Mouse (Mus musculus): ENCODE results near the gene Fndc10.
"Not testable (repeated sequence)": the region's sequence is repeated elsewhere in the genome, so short reads cannot be mapped to it uniquely, and the experiment has no call there.

The Fndc10 gene

DNA sequence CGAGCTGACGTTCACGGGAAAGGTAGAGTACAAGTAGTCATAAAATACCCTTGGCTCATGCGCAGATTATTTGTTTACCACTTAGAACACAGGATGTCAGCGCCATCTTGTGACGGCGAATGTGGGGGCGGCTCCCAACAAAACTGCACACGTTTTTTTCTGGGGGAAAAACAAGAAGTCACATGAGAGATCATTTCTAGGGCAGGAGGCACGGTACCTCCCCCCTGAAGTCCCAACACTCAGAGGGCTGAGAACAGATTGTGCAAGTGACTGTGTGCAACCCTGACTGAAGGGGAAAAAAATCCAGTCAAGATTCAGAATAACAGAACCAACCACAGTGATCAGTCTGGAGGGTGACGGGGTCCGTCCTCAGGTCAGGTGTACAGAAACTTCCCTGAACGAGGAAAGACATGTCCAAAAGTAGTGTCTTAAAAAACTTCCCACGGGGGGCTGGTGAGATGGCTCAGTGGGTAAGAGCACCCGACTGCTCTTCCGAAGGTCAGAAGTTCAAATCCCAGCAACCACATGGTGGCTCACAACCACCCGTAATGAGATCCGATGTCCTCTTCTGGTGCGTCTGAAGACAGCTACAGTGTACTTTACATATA, 10.4 kb upstream of the Fndc10 start:
- not testable (repeated sequence) for DNase-seq (ENCODE audit: low read depth, low spot score)

DNA sequence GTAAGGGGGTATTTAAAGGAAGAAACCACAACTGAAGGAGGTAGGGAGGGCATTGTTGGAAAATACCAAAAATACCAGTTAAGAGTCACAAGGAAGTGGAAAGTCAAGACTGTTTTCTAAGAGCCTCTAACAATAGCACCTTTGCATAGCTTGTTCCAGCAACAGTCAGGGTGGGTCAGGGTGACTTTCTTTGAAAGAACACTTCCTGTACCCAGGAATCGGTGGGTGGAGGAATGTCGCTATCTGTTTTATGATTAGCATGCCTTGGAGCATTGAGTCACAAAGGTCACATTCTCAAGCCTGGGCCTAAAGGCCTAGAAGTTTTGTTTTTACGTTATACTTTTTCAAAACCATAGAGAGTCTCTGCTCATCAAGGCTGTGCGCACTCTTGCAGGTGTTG, 6.4 kb upstream of the Fndc10 start:
- DNase-seq (ENCODE audit: low read depth, low spot score): not testable (repeated sequence)

DNA sequence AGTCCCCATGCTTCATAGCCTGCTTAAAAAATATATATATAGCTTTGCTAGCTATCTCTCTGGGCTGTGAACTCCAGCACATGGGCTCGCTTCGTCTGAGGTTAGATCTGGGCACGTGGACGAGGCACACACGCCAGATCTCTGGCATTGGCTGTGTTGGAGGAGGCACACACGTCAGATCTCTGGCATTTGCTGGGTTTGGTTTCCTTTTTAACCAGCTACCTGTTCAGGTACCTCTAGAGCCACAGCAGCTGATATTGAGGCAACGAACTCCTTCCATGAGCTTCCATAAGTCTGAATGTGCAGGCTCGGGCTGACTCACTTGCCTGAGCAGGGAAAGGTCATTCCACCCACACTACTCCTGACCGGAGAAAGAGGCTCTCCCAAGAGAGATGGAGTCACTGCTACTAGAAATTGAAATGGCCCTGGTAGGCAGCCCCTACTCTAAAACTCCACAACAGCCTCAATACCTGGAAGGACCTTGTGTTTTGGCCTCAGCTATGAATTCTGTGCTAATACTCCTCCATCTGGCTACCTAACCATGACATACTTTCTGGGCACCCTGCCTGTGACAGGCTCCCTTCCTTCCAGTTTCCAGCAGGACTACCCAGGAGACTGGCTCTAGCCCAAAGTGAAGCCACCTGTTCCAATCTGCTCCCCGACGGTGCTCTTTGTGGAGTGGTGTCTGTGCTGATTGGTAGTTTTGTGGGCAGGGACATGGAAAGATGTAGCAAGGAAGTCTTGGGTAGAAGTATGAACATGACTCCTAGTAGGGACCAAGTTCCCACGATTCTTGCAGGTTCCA, 3.4 kb upstream of the Fndc10 start:
- DNase-seq (ENCODE audit: low read depth, low spot score): no peak

DNA sequence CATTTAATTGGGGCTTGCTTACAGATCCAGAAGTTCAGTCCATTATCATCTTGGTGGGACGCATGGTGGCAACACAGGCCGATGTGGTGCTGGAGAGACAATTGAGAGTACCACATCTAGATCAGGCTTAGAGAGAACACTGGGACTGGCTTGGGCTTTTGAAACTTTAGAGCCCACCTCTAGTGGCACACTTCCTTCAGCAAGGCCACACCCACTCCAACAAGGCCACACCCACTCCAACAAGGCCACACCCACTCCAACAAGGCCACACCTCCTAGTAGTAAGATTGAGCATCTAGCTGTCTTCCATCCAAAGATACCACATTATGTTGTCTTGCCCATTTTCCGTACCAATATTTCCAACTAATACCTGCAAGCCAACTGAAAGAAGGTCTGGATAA, 1.7 kb upstream of the Fndc10 start:
- no peak for DNase-seq (ENCODE audit: low read depth, low spot score)

DNA sequence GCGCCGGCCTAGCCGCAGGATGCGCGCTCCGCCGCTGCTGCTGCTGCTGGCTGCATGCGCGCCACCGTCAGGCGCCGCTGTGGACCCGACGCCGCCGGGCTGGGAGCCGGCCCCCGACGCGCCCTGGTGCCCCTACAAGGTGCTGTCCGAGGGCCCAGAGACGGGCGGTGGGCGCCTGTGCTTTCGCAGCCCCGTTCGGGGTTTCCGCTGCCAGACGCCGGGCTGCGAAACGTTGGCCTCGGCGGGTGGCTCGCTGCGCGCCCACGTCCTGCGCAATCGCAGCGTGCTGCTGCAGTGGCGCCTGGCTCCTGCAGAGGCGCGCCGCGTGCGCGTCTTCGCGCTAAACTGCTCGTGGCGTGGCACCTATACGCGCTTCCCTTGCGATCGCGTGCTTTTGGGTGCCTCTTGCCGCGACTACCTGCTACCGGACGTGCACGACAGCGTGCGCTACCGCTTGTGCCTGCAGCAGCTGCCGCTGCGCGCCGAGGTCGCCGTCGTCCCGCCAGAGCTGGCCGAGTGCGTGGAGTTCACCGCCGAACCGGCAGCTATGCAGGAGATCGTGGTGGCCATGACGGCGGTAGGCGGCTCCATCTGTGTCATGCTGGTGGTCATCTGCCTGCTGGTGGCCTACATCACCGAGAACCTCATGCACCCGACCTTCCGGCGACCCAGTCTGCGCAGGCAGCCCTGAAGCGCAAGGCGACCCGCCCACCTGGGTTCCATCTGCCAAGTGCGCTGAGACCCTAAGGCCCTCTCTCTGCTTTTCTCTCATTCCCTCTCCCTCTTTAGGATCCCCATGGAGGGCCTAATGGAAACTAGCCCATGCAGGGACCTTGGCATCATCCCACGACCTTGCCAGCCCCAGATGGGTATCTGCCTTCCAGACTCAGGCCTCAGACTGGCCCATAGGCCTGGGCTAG, 600 bp downstream of the Fndc10 start:
- DNase-seq (ENCODE audit: low read depth, low spot score): no peak

DNA sequence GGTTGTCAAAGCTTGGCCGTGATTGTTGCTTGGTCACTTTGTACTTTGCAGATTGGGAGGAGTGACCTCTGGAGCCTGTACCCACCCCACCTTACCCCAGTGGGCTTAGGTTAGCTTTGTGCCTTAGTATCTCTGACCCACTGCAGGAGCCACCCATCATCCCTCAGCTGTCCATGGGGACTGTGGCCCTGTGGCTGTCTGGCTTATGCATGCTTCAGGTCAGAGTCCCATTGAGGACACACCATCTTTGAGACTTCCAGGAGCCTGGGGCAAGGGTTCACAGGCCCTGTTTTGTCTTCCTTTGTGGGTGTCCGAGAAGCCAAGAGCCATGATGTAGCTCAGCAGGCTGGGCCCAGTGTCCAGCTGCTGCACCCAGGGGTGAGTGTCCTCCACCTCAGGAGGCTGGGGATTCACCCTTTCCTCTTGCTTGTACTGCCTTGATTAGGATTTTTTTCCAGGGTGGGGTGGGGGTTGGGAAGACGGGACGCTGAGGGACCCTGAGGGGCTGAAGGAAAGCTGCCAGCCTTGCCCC, 1.5 kb downstream of the Fndc10 start:
- DNase-seq (ENCODE audit: low read depth, low spot score): no peak

DNA sequence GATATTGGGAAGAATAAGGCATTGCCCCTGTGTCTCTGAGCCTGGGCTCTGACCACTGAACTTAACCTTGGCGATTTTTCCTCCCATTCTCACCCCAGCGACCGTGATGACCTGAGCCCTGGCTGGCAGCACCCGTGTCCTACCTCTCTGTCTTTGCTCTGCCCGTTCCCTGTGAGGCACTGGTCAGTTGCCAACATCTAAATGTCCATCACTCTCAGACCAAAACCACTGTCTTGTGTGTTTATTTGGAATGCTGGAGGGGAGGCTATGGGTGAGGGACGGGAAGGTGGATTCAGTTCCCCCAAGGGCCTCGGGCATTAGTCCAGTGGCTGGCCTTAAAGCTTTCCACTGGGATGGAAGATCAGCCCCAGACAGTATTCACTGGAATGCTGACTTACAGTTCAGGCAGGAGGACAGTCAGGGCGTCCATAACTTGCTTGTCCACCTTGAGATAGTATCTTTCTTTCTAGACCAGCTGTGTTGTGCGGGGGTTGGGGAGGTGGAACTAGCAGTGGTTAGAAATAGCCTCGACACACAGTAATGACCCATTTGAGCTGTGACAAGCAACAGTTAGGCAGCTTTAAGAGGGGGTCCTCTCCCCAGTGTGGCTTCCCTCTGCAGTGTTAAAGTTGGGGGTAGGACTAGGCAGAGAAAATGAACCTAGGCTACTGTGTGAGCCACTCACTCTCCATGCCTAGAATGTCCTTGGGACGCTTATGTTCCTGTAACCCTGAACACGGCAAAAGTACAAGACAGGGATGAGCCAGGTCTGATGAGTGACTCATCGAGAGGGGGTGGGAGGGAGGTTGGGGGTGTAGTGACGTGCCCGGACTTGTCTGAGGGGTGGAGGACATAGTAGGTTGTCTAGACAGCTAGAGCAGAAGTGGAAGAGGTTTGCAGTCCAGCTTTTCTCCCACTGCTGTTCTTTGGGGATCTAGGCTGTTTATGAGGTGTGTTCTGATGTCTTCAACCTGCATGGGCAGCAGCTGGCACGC, 2.4 kb downstream of the Fndc10 start:
- no peak for DNase-seq (ENCODE audit: low read depth, low spot score)

DNA sequence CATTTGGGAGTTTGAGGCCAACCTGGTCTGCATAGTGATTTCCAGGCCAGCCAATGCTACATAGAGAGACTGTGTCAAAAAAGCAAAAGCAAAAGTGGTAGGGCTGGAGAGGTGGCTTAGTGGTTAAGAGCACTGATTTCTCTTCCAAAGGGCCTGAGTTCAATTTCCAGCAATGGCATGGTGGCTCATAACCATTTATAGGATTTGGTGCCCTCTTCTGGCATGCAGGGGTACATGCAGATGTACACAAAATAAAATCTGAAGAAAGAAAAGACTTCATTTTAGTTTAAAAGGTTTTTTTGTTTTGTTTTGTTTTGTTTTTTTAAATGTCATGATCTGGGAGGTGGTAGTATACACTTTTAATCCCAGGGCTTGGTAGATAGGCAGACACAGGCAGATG, 6.3 kb downstream of the Fndc10 start:
- no peak for DNase-seq (ENCODE audit: low read depth, low spot score)

DNA sequence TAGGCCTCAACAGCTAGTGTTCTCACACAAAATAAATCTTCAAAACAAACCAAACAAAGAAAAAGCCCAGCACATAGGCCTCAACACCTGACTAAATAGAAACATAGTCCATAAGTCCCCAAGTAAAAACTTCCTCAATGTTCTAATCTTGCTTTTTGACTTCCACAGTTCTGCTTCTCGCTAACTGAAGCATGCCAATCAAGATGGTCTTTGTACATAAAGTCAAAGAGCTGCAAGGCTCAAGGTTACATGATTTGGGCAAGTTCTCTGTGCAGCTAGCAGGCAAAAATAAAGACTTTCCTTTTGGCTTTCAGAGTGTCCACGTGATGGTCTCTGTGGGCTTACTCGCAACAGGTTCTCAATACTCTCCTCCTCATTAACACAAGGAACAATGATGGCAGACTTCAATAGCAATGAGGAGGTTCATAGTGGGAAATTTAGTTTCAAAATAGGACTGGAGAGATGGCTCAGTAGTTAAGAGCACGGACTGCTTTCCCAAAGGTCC, 9.3 kb downstream of the Fndc10 start:
- no peak for DNase-seq (ENCODE audit: low read depth, low spot score)

DNA sequence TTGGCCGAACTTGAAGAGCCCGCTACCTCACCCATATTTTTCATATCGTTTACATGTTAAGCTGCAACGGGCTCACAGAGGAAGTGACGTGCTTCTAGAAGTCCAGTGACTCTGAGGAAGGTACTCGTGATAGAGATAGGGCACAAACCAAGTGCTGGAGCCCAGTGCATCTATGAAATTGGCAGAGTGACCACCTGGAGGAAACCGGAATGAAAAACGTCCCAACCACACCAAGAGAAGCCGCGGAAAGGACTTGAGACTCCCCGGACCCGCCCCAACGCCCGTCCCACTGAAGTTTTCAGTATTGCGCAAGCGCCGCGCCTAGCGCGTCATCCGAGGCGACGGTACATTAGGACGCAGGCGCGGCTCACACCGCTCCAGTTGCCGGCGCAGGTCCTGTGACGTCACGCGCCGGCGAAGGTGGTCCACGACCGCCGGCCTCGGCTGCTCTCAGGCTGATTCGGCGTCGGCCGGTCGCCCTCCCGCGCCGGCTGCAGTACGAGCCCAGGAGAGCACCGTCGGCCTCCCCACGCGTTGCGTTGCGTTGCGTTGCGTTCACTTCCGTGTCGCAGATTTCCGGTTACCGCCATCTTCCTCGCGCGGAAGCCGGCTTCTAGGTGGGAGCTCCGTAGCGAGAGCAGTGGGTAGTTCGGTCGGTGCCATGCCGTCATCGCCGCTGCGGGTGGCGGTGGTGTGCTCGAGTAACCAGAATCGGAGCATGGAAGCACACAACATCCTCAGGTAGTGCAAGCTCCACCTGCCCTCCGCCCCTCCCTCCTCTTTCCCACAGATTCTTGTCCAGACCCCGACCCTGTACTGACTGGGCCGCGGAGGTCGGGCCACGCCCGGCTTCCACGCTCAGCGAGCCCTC, 10.8 kb downstream of the Fndc10 start, which contains the start of gene Ssu72:
Ssu72 (plus strand) TSS at position 80 of the 871 bp plus-strand sequence.
- DNase-seq (ENCODE audit: low read depth, low spot score): peak; percentile 93

DNA sequence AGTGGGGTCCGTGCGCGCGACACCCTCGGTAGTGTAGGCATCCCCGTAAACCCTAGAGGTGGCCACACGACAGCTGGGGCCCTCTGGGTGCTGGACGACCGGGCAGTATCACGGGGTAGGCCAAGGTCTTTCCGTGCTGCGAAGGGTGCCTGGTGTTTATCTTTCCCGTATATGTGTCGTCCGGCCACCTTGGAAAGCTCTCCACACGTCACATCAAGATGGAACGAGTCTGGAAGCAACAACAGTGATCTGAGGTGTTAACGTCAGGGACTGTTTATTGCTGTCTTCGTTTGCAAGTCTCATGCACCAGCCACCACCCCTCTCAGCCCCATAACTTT, 11.4 kb downstream of the Fndc10 start:
- no peak for DNase-seq (ENCODE audit: low read depth, low spot score)

DNA sequence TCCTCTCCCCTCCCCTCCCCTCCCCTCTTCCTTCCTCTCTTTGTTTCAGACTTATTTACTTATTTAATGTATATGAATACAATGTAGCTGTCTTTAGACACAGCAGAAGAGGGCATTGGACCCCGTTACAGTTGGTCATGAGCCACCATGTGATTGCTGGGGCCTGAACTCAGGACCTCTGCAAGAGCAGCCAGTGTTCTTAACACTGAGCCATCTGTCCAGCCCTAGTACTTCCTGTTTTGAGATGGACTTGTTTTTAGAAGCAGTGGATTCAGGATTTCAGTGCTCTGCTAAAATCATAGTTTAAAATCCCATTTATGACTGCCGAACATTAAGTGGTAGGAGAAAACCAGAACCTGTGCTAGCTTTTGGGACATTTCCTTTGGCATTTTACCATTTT, 14.4 kb downstream of the Fndc10 start:
- DNase-seq (ENCODE audit: low read depth, low spot score): no peak

DNA sequence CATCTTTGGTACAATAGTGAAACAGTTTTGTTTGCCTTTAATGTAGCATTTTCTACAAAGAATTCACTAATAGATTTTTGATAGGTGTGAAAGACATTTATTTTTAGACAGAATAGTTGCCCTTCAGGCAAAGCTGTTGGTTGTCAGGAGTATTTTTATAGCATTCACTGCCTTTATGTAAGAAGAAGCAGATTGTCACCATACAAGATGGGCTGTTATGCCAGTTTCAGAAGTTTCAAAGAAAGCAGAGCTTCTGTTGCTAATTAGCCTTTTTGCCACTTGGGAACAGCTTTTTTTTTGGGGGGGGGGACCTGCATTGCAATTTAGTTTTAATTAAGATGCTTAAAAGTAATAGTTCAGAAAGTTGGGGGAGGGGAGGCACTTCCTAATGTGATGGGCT, 14.8 kb downstream of the Fndc10 start:
- DNase-seq (ENCODE audit: low read depth, low spot score): no peak

DNA sequence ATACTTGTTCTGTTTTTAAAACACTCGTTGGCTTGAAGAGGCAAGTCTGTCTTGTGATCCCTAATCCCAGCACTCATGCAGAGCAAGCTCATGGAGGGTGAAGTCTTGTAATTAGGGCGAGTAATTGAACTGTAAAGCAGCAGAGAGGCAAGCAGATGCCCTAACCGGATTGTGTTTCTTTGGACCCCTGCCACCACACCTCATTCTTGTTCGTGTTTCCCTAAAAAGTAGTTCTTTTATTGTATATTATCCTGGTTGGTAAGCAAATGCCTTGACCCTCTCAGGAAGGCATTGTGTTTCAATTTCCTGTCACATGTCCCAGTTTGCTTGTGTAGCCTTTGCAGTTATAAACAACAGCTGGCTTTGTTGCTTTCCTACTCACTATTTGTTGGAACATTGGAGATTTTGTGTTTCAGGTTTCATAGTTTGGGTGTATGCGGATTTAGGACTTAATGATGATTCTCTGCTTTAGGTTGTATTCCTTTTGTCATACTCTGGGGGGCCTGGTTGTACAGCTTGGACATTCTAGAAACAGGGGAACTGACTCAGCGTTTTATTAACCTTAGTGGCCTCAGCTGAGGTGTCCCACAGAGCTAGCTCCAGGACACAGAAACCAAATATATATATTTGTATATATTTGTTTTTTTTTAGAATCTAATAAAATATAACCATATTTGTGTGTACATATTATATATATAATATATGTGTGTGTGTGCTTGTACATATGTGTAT, 16.5 kb downstream of the Fndc10 start:
- no peak for DNase-seq (ENCODE audit: low read depth, low spot score)

DNA sequence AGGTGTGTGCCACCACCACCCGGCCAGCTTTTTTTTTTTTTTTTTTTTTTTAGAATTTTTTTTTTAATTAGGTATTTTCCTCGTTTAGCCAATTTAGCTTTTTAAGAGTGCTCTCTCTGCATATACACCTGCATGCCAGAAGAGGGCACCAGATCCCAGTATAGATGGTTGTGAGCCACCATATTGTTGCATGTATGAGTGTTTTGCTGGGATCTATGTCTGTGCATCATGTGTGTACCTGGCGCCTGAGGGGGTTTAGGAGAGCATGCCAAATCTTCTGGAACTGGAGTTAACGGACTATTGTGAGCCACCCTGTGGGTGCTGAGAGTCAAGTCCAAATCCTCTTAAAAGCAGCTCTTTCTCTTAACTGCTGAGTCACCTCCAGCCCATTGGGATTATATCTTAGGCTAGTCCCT, 27.5 kb downstream of the Fndc10 start:
- no peak for DNase-seq (ENCODE audit: low read depth, low spot score)

DNA sequence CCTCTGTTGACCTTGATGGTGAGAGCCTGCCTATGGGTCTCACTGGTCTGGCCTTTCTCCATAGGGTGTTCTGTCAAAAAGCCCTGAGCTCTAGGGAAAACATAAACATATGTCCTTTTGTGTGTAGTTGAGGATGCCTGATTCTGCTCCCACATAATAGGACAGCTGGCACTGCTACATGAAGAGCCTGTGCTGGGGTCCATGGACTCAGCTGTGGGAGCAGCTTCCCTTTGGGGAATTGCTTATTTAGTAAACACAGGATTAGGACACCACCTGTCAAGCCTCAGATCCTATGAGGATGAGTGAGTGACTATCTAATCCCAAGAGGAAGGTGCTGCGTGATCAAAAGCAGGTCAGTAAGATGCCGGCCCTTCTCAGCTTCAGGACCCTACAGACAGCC, 33.9 kb downstream of the Fndc10 start:
- no peak for DNase-seq (ENCODE audit: low read depth, low spot score)

DNA sequence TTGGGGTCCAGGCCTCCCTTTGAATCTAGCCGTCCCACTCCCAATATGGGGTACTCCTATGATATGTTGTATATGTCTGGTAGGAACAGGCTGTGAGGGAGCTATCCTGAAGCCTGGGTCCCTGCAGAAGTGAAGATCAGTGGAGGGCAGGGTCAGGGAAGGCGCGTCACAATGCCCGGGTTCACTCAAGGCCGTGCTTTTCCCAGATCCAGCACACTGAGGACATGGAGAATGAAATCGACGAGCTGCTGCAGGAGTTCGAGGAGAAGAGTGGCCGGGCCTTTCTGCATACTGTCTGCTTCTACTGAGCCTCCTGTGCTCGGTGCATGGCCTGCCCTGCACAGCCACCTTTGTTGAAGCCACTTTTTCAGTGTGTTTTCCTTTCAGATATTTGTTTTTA, 39.1 kb downstream of the Fndc10 start:
- DNase-seq (ENCODE audit: low read depth, low spot score): no peak

DNA sequence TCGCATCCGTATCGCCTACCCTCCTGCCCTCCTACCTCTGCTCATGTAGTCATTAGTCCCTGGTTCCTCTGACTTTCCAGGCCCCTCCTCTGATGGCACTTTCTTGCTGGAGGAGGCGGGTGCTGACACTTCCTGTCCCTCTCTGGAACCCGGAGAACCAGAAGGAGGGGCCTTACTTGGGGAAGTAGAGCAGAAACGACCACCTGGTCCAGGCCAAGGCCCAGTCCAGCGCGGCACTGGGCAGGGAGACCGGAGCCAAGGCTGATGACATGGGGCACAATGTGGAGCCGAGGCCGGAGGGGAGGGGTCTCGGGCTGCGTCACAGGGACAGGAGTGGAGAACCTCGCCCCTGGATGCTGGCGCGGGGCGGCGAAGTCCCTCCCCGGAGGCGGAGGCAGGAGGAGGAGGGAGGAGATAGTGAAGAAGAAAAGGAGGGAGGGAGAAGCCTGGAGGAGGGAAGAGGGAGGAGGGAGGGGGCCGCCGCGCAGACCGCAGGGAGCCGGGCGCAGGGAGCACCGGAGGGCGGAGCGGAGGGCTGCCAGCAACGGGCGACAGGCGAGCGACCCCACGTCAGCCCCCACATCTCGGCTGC, 40.3 kb downstream of the Fndc10 start, which contains the start of gene Tmem240:
Tmem240 (plus strand) TSS at position 451 of the 592 bp plus-strand sequence.
- DNase-seq (ENCODE audit: low read depth, low spot score): peak; percentile 77

Data from skeletal muscle tissue, adult 2 months (tissue).